Mouse (Mus musculus) midbrain, embryonic 14.5 days (tissue): ENCODE data around the gene Olfr1183. TPM values are rescaled to one million over a fixed set of nuclear protein-coding genes. Genes with fewer than 3 reads are reported as not detected.

Source experiments
- polyA plus RNA-seq: library from polyadenylated mRNA; unstranded; fragments of >200 nt; fragmentation: Nextera tagmentation; extraction: Ambion mirVana; gene quantifications from 2 replicates; pipeline ENCODE4 v1.2.1, GENCODE M21; 2014

The Olfr1183 gene
- polyA plus RNA-seq, 1 experiment from 2014 or later, result not detected

Other genes starting within 250 kb of the Olfr1183 start
- not detected in 2 replicates for gene Olfr1170, start 226.5 kb upstream of the Olfr1183 start, polyA plus RNA-seq
- gene Olfr1173, start 175.0 kb upstream of the Olfr1183 start, polyA plus RNA-seq, result not detected in 2 replicates
- gene Olfr1174-ps, start 139.7 kb upstream of the Olfr1183 start, polyA plus RNA-seq, result not detected in 2 replicates
- not detected in 2 replicates for gene Olfr1175-ps, start 127.7 kb upstream of the Olfr1183 start, polyA plus RNA-seq
- gene Olfr1176, start 118.1 kb upstream of the Olfr1183 start, polyA plus RNA-seq, result not detected in 2 replicates
- gene Olfr1177-ps, start 108.4 kb upstream of the Olfr1183 start, polyA plus RNA-seq, result not detected in 2 replicates
- gene Olfr1178, start 67.8 kb upstream of the Olfr1183 start, polyA plus RNA-seq, result not detected in 2 replicates
- not detected in 2 replicates for gene Olfr1179, start 48.4 kb upstream of the Olfr1183 start, polyA plus RNA-seq
- not detected in 2 replicates for gene Olfr1180, start 35.7 kb upstream of the Olfr1183 start, polyA plus RNA-seq
- not detected in 2 replicates for gene Olfr1181, start 28.7 kb upstream of the Olfr1183 start, polyA plus RNA-seq
- not detected in 2 replicates for gene Gm13757, start 5.7 kb upstream of the Olfr1183 start, polyA plus RNA-seq
- not detected in 2 replicates for gene Olfr1184, start 28.7 kb downstream of the Olfr1183 start, polyA plus RNA-seq
- gene Olfr1185-ps1, start 38.5 kb downstream of the Olfr1183 start, polyA plus RNA-seq, result not detected in 2 replicates
- not detected in 2 replicates for gene Olfr1186, start 63.7 kb downstream of the Olfr1183 start, polyA plus RNA-seq
- not detected in 2 replicates for gene Olfr1188, start 102.1 kb downstream of the Olfr1183 start, polyA plus RNA-seq
- gene Olfr1189, start 131.6 kb downstream of the Olfr1183 start, polyA plus RNA-seq, result not detected in 2 replicates
- not detected in 2 replicates for gene Olfr1191-ps1, start 185.7 kb downstream of the Olfr1183 start, polyA plus RNA-seq
- gene Olfr1192-ps1, start 193.6 kb downstream of the Olfr1183 start, polyA plus RNA-seq, result not detected in 2 replicates
- not detected in 2 replicates for gene Olfr1193, start 220.8 kb downstream of the Olfr1183 start, polyA plus RNA-seq
- gene Olfr1195, start 234.3 kb downstream of the Olfr1183 start, polyA plus RNA-seq, result not detected in 2 replicates
- not detected in 2 replicates for gene Olfr1196, start 249.7 kb downstream of the Olfr1183 start, polyA plus RNA-seq